Mouse (Mus musculus) layer of hippocampus, adult 2 months (tissue): ENCODE measurements around the gene Pafah1b2. TPM values are rescaled to one million over a fixed set of nuclear protein-coding genes. Genes with fewer than 3 reads are reported as not detected.

Experiments
- DNase-seq, 2 experiments: peaks; one replicate each; pipeline ENCODE4 v3.0.0; 2022; ENCODE audit warnings: low spot score in 2 of 2
- H3K27ac ChIP-seq: fragments of 200-600 bp; 2 replicates; pipeline ENCODE4 v1.8.1; 2022
- H3K4me3 ChIP-seq: fragments of 200-600 bp; 2 replicates; pipeline ENCODE4 v1.8.1; 2022; ENCODE audit warnings: mild to moderate bottlenecking
- CTCF ChIP-seq: fragments of 200-600 bp; conservative IDR thresholded peaks from 2 replicates; pipeline ENCODE4 v1.8.1; 2022; ENCODE audit warnings: antibody characterized with exemption, mild to moderate bottlenecking, moderate library complexity
- total RNA-seq, 2 experiments: library from RNA; stranded (reverse); gene quantifications; 2 replicates each; pipeline ENCODE4 v1.2.3; 2021

The Pafah1b2 gene
- total RNA-seq, 2 experiments from 2014 or later: 215 to 228 TPM

- no peak for TF ChIP-seq CTCF
- H3K4me3 ChIP-seq: no peak overlapping the region
- no peak for DNase-seq
- no peak overlapping the region for H3K27ac ChIP-seq
Observed at GRCm38 (mm10) chr9:46038786-46039185, 26.3 kb upstream of the Pafah1b2 start.

GRCm38 (mm10) chr9:46036881-46037280, 24.4 kb upstream of the Pafah1b2 start:
- no peak for DNase-seq
- no peak for TF ChIP-seq CTCF
- Histone ChIP-seq H3K4me3 (no peak overlapping the region), H3K27ac (no peak overlapping the region)

GRCm38 (mm10) chr9:46035290-46035871, 22.9 kb upstream of the Pafah1b2 start:
- TF ChIP-seq CTCF: no peak
- no peak overlapping the region for H3K4me3 ChIP-seq
- peak overlapping the region; percentile 48; the same call in 1 of the 2 replicates for H3K27ac ChIP-seq
- DNase-seq: no peak

GRCm38 (mm10) chr9:46033862-46034261, 21.4 kb upstream of the Pafah1b2 start:
- Histone ChIP-seq H3K27ac (no peak overlapping the region), H3K4me3 (no peak overlapping the region)
- no peak for DNase-seq
- TF ChIP-seq CTCF: no peak

GRCm38 (mm10) chr9:46033058-46033457, 20.6 kb upstream of the Pafah1b2 start:
- DNase-seq: no peak
- no peak for TF ChIP-seq CTCF
- H3K4me3 ChIP-seq: no peak overlapping the region
- peak overlapping the region; percentile 52 for H3K27ac ChIP-seq

- peak in 1 of 2 experiments; percentile 36 for DNase-seq
- TF ChIP-seq CTCF: no peak
- Histone ChIP-seq H3K4me3 (no peak overlapping the region), H3K27ac (peak overlapping the region; percentile 52)
Observed at GRCm38 (mm10) chr9:46032190-46032589, 19.7 kb upstream of the Pafah1b2 start.

- TF ChIP-seq CTCF: no peak
- peak overlapping the region; percentile 43; the same call in 1 of the 2 replicates for H3K27ac ChIP-seq
- no peak overlapping the region for H3K4me3 ChIP-seq
- DNase-seq: no peak
Observed at GRCm38 (mm10) chr9:46030968-46031367, 18.5 kb upstream of the Pafah1b2 start.

GRCm38 (mm10) chr9:46030184-46030583, 17.7 kb upstream of the Pafah1b2 start:
- no peak for TF ChIP-seq CTCF
- no peak for DNase-seq
- Histone ChIP-seq H3K27ac (no peak overlapping the region), H3K4me3 (no peak overlapping the region)

GRCm38 (mm10) chr9:46029534-46029933, 17.0 kb upstream of the Pafah1b2 start:
- 0 out of 2 replicates have a peak overlapping the region, but pooled peaks have one; percentile 10 for H3K27ac ChIP-seq
- no peak overlapping the region for H3K4me3 ChIP-seq
- no peak for TF ChIP-seq CTCF
- DNase-seq: no peak

GRCm38 (mm10) chr9:46027994-46028393, 15.5 kb upstream of the Pafah1b2 start:
- peak overlapping the region; percentile 92; the same call in 1 of the 2 replicates for H3K27ac ChIP-seq
- peak in 1 of 2 experiments; percentile 46 for DNase-seq
- no peak overlapping the region for H3K4me3 ChIP-seq
- TF ChIP-seq CTCF: no peak

- no peak for TF ChIP-seq CTCF
- Histone ChIP-seq H3K4me3 (no peak overlapping the region), H3K27ac (peak overlapping the region; percentile 92)
- peak; percentile 58 to 78 for DNase-seq
Observed at GRCm38 (mm10) chr9:46026058-46026849, 13.8 kb upstream of the Pafah1b2 start.

GRCm38 (mm10) chr9:46023591-46023990, 11.1 kb upstream of the Pafah1b2 start:
- Histone ChIP-seq H3K27ac (peak overlapping the region; percentile 65), H3K4me3 (no peak overlapping the region)
- no peak for TF ChIP-seq CTCF
- no peak for DNase-seq

- TF ChIP-seq CTCF: no peak
- Histone ChIP-seq H3K27ac (no peak overlapping the region), H3K4me3 (no peak overlapping the region)
- no peak for DNase-seq
Observed at GRCm38 (mm10) chr9:46019975-46020374, 7.5 kb upstream of the Pafah1b2 start.
